Mouse (Mus musculus) monocyte, adult 5-6 weeks (primary cell): ENCODE measurements around the gene Vmn2r39. TPM values are rescaled to one million over a fixed set of nuclear protein-coding genes. Genes with fewer than 3 reads are reported as not detected.
"Not testable (repeated sequence)": the region's sequence is repeated elsewhere in the genome, so short reads cannot be mapped to it uniquely, and the experiment has no call there.

Experiments
- ATAC-seq: fragments of 153-309, 156-312 bp; replicated peaks from 2 replicates; pipeline ENCODE4 v1.8.0; 2017; ENCODE audit warnings: mild to moderate bottlenecking; ENCODE audit not compliant: low TSS enrichment, insufficient number of reproducible peaks, severe bottlenecking, poor library complexity, low FRiP score
- total RNA-seq: library from RNA; stranded (forward); fragments of 200-1000, 200-491, 200-594 nt; gene quantifications from 3 replicates; pipeline ENCODE4 v1.2.3, GENCODE M21; 2017

Gene Vmn2r39
- not detected in 3 replicates for total RNA-seq

- not testable (repeated sequence) for ATAC-seq
Observed at GRCm38 (mm10) chr7:9030698-9031097, at the start of gene Vmn2r39. Vmn2r39 (minus strand) TSS chr7:9030798.

DNA sequence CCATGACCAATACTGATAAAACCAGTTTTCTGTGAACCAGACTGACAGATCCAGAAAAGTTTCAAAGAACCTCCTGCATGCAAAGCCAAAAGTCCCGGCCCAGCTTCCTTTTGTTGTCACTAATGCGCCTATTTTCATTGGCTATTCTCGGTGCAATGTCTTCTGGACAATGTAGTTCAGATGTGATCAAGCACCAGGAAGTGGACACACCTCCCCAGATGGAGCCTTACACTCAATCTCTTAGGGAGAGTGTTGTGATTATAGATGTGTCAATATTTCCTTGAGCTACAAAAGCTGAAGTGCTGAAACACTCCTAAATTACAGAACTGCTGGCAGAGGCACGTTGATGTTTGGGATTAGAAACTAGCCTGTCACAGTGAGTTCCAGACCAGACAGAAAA, 34.8 kb upstream of the Vmn2r39 start:
- not testable (repeated sequence) for ATAC-seq

Other genes with a start within 250 kb of the Vmn2r39 start
- not detected in 3 replicates for gene Vmn2r40, start 99.4 kb downstream of the Vmn2r39 start, total RNA-seq
- not detected in 3 replicates for gene Vmn2r38, start 67.1 kb upstream of the Vmn2r39 start, total RNA-seq
- not detected in 3 replicates for gene Vmn2r37, start 192.9 kb upstream of the Vmn2r39 start, total RNA-seq